In genomic region chr17:43952219-43952618, GRCm38 (mm10) we compare ENCODE assay signal across 9 mouse cellular contexts.
DNase-seq lines count a peak whose midpoint lies in the region; ATAC-seq lines count a peak whose summit lies in the region.
"Had no signal": no experiment of that assay in that cellular context is flagged by ENCODE, and none has a peak within 500 bp of the region (broad histone marks: within the 10 kb centered on the region; RNA-seq: fewer than 3 reads in every experiment).

No protein-coding gene starts in this region.

- intact Hi-C loops in heart, postnatal 25 days (cut with DNase I): no loop called here

- peaks cover 20% of the 10 kb centered on the region for H3K4me1 ChIP-seq in heart, embryonic 16.5 days (ENCODE audit: control insufficient read depth, insufficient read depth, low read length)
- peaks cover 26% of the 10 kb centered on the region for H3K4me1 ChIP-seq in midbrain, embryonic 15.5 days

- no peaks in the 10 kb centered on the region for H3K36me3 ChIP-seq in heart, embryonic 16.5 days (ENCODE audit: control insufficient read depth, insufficient read depth)
- no peaks in the 10 kb centered on the region for H3K36me3 ChIP-seq in midbrain, embryonic 15.5 days (replicated peaks)

- DNase-seq in heart, adult 11 months: peak; percentile 84
- DNase-seq in heart, postnatal 25 days (ENCODE audit: low spot score): no peak
- peak; percentile 51 to 52 for DNase-seq in cerebellum, postnatal 14 days
- DNase-seq in liver: no peak
- DNase-seq in kidney, adult 8-10 months: no peak
- DNase-seq in layer of hippocampus, postnatal 36 days: no peak

- 15% methylated on average over 5 of the region's 5 CpGs for WGBS in heart, embryonic 16.5 days
- 6% methylated on average over 5 of the region's 5 CpGs for WGBS in midbrain, embryonic 15.5 days

- H3K27me3 ChIP-seq in heart, embryonic 16.5 days (ENCODE audit: control insufficient read depth, insufficient read depth, low read length): no peaks in the 10 kb centered on the region
- H3K27me3 ChIP-seq in midbrain, embryonic 15.5 days (replicated peaks): no peaks in the 10 kb centered on the region

- H3K4me3 ChIP-seq in heart, embryonic 16.5 days (ENCODE audit: low read length): peak overlapping the region; percentile 30
- H3K4me3 ChIP-seq in midbrain, embryonic 15.5 days: peak overlapping the region; percentile 43
- H3K4me3 ChIP-seq: erythroblast, embryonic 14.5 days had no signal

- H3K9me3 ChIP-seq in heart, embryonic 16.5 days (replicated peaks; ENCODE audit: control insufficient read depth, low read length): no peaks in the 10 kb centered on the region
- no peaks in the 10 kb centered on the region for H3K9me3 ChIP-seq in midbrain, embryonic 15.5 days

- peak overlapping the region; percentile 65 for H3K9ac ChIP-seq in heart, embryonic 16.5 days (ENCODE audit: low read length)
- H3K9ac ChIP-seq in midbrain, embryonic 15.5 days: peak overlapping the region; percentile 28

- ATAC-seq in heart, embryonic 16.5 days (replicated peaks; ENCODE audit: extremely low read depth, insufficient read depth, low FRiP score): 0 out of 2 replicates have a peak, but pooled peaks have one; percentile 14
- peak; percentile 31 for ATAC-seq in midbrain, embryonic 15.5 days (replicated peaks)

- H3K4me2 ChIP-seq in heart, embryonic 16.5 days (ENCODE audit: low read depth, low read length): peak overlapping the region; percentile 61
- peak overlapping the region; percentile 66 for H3K4me2 ChIP-seq in midbrain, embryonic 15.5 days

- H3K27ac ChIP-seq in heart, embryonic 16.5 days (ENCODE audit: low read length): peak overlapping the region; percentile 85
- peak overlapping the region; percentile 85 for H3K27ac ChIP-seq in midbrain, embryonic 15.5 days

Comparison
In these comparisons a context has a peak if more than half of its experiments do, and no peak if none do; other contexts are left out.
1. DNase-seq: peak in heart, adult 11 months (single experiment) and cerebellum, postnatal 14 days (2 of 2); none in heart, postnatal 25 days (single experiment), liver (single experiment), kidney, adult 8-10 months (0 of 2) and layer of hippocampus, postnatal 36 days (0 of 2).